Mouse (Mus musculus) embryonic facial prominence, embryonic 15.5 days (tissue): ENCODE measurements around the gene Nfya. TPM values are rescaled to one million over a fixed set of nuclear protein-coding genes. Genes with fewer than 3 reads are reported as not detected.

Source experiments
- ATAC-seq: fragments of 200-750 bp; cut with Nextera tagmentation; 2 replicates; pipeline ENCODE4 v1.8.0; 2017; ENCODE audit warnings: low read depth, moderate TSS enrichment; ENCODE audit not compliant: insufficient number of reproducible peaks, low FRiP score, low TSS enrichment
- H3K27ac ChIP-seq: fragments of 300-500 bp; sonication (generic); replicated peaks from 2 replicates; pipeline ENCODE4 v1.5.1; 2015; ENCODE audit warnings: mild to moderate bottlenecking, inconsistent platforms
- H3K27me3 ChIP-seq: fragments of 300-500 bp; sonication (generic); 2 replicates; pipeline ENCODE4 v1.6.1; 2015; ENCODE audit warnings: inconsistent platforms
- H3K36me3 ChIP-seq: fragments of 300-500 bp; sonication (generic); 2 replicates; pipeline ENCODE4 v1.6.1; 2015; ENCODE audit warnings: mild to moderate bottlenecking, inconsistent platforms
- H3K4me1 ChIP-seq: fragments of 300-500 bp; sonication (generic); 2 replicates; pipeline ENCODE4 v1.6.1; 2015; ENCODE audit warnings: inconsistent platforms
- H3K4me2 ChIP-seq: fragments of 300-500 bp; sonication (generic); replicated peaks from 2 replicates; pipeline ENCODE4 v1.6.1; 2015; ENCODE audit warnings: mild to moderate bottlenecking, inconsistent platforms
- H3K4me3 ChIP-seq: fragments of 300-500 bp; sonication (generic); replicated peaks from 2 replicates; pipeline ENCODE4 v1.5.1; 2015; ENCODE audit warnings: mild to moderate bottlenecking, inconsistent platforms
- H3K9ac ChIP-seq: fragments of 300-500 bp; sonication (generic); 2 replicates; pipeline ENCODE4 v1.6.1; 2015; ENCODE audit warnings: inconsistent platforms
- H3K9me3 ChIP-seq: fragments of 300-500 bp; sonication (generic); replicated peaks from 2 replicates; pipeline ENCODE4 v1.6.1; 2016; ENCODE audit warnings: inconsistent platforms
- WGBS: fragments of 180-500 bp; shearing (Covaris S2); methylation state at CpG from one replicate; pipeline ENCODE4 v1.1.7; 2015; 5-methylcytosine and 5-hydroxymethylcytosine counted together
- polyA plus RNA-seq: library from polyadenylated mRNA; unstranded; fragments of >200 nt; fragmentation: Nextera tagmentation; extraction: Ambion mirVana; gene quantifications from 2 replicates; pipeline ENCODE4 v1.2.1, GENCODE M21; 2015

The Nfya gene
- 14.2 TPM in 2 replicates for polyA plus RNA-seq

DNA sequence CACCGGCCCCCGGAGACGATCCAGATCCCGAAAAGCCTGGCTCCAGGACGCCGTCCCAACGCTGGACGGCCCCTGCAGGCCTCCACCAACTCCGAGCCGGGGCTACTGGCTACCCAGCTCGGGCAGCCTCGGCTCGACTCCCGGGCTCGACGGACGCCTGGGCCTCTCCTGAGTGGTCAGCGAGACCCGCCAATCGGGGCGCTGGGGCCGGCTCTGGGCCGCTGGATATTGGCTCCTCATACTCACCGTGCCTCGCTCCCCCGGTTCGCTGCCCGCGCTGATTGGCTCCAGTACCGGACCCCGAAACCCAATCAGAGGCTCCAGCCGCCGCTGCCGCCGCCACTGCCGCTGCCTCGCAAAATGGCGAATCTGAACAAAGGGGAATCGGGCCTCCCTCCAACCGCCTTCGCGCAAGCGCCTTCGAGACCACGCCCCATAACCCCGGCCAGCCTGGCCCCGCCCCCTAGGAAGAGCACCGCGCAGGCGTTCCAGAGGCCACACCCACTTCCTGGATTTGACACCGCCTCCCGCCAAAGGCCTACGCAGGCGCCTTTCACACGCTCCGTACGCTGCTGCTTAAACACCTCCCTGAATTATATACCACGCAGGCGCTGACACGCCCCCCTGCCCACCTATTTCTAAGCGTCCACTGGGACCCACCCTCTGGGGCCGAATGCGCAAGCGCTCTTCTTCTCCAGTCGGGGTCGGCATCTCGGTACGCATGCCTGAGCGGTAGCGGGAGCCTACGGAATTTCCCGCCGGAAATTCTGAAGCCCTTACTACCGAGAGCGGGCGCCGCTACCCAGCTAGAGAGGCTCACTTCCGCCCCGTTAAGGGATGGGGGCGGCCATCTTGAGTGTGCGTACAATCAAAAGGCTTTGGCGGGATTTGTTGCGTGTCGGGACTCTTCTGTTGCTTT is at the start of gene Nfya, which contains the start of gene Oard1:
TSS of gene Nfya (minus strand) at position 527 of the 919 bp plus-strand sequence.
TSS of gene Oard1 (plus strand) at position 635 of the 919 bp plus-strand sequence.
- H3K27me3 ChIP-seq = no peaks in the 10 kb centered on the region
- H3K4me1 ChIP-seq = peaks cover 24% of the 10 kb centered on the region
- H3K4me3 ChIP-seq = peak within 1 kb of the TSS; percentile 97
- WGBS = under 1% methylated on average over 84 of the region's 84 CpGs
- ATAC-seq = peak; percentile 98
- peak within 1 kb of the TSS; percentile 68 for H3K4me2 ChIP-seq
- peak within 1 kb of the TSS; percentile 100 for H3K27ac ChIP-seq
- peaks cover 10% of the 10 kb centered on the region for H3K36me3 ChIP-seq
- peak within 1 kb of the TSS; percentile 99 for H3K9ac ChIP-seq
- H3K9me3 ChIP-seq = no peaks in the 10 kb centered on the region

DNA sequence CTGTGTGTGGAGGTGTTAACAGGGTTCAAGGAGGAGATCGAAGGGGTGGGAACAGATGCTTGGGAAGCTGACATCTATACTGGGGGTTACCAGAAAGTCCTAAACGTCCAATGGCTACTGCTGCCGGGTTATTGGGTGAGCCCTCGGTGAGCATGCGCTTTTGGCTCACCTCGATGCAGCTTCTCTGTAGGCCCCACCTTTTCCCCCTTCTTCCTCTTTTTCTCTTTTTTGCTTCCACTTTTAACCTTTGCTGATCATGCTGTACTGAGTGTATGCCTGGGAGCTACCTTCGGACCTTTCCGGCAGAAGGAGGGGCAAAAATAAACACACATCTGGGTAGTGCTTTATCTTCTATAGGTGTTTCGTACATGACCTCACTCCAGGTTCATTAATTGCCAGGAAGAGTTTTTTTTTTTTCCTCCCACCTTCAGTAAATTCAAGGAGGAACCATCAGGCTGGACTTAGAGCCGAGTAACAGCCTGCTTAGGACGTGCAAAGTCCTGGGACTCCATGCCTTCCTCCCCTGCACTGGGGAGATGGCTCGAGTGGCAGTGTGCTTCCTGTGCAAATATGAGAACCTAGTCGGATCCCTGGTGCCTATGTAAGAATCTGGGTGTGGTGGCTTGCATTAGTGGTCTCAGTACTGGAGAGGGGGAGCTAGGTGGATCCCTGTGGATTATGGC is 48.4 kb upstream of the Nfya start:
- WGBS = 76% methylated on average over 13 of the region's 13 CpGs
- ATAC-seq = no peak
- Histone ChIP-seq H3K4me1 (no peaks in the 10 kb centered on the region), H3K9me3 (no peaks in the 10 kb centered on the region), H3K27ac (no peak overlapping the region), H3K36me3 (no peaks in the 10 kb centered on the region), H3K4me3 (no peak overlapping the region), H3K4me2 (no peak overlapping the region), H3K27me3 (no peaks in the 10 kb centered on the region), H3K9ac (no peak overlapping the region)

DNA sequence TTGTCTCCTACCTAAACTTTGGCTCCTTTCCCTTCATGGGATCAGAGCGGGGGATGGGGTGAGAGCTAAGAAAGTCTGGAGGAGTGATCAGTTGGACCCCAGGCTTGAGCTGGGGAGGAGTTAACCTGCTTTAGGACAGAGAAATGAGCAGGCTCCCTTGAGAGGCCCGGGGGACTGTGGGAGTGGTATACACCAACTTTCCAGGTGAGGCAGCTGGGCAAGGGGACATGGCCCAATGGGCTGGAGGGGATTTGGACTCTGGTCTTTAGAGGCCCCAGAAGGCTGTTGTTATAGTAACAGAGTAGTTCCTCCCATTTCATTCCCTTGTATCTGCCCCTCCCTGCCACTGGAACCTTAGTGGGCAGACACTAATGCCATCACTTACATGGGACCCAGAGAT is 46.2 kb upstream of the Nfya start:
- no peaks in the 10 kb centered on the region for H3K27me3 ChIP-seq
- no peak overlapping the region for H3K4me2 ChIP-seq
- 80% methylated on average over 2 of the region's 2 CpGs for WGBS
- H3K9me3 ChIP-seq = no peaks in the 10 kb centered on the region
- no peak overlapping the region for H3K27ac ChIP-seq
- H3K36me3 ChIP-seq = no peaks in the 10 kb centered on the region
- no peak for ATAC-seq
- no peaks in the 10 kb centered on the region for H3K4me1 ChIP-seq
- no peak overlapping the region for H3K9ac ChIP-seq
- H3K4me3 ChIP-seq = no peak overlapping the region

DNA sequence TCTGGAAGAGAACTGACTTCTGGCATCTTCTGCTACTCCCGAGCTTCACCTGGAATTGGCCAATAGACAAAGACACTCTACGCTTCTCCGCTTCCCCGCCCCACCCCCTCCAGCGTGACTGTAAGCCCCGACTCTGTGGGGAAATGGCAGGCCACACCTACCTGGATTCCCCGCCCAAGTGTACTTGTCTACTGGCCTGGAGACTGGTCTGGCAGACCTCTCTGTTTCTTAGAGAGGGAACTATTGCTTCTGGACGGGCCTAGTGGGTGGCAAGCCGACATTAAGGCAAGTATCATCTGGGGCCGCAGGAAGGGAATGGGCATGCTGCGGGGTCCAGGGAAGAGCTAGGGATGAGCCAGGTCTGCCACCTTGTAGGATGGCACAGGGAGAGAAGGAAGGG is 45.0 kb upstream of the Nfya start, which contains the start of gene Unc5cl:
TSS of gene Unc5cl (plus strand) at position 214 of the 400 bp plus-strand sequence.
- no peak; the same call in 1 of the 2 replicates for ATAC-seq
- H3K4me2 ChIP-seq = no peak within 1 kb of the TSS
- 48% methylated on average over 11 of the region's 11 CpGs for WGBS

DNA sequence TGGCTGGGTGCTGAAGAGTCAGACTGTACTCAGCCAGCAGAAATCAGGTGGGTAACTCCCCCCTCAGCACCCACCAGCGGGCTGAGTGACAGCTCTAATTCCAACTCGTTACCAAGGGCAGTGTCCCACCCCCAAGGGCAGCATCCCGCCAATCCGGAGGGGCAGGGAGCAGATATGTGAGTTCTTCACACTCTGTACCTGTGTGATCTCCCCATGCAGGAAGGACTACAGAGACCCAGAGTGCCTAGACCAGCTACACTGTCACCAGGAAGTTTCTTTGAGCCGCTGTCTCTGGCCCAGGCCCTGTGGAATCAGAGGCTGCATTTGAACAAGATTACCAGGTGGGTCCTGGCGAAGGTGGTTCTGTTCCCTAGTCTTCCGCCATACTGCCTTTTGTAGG is 44.5 kb upstream of the Nfya start:
- 50% methylated on average over 7 of the region's 7 CpGs for WGBS
- no peak for ATAC-seq

More for the DNA sequence above, 45.0 kb upstream of the Nfya start, which contains the start of gene Unc5cl:
- no peaks in the 10 kb centered on the region for H3K4me1 ChIP-seq
- no peak within 1 kb of the TSS for H3K9ac ChIP-seq
- no peak within 1 kb of the TSS for H3K4me3 ChIP-seq
- no peaks in the 10 kb centered on the region for H3K36me3 ChIP-seq
- no peaks in the 10 kb centered on the region for H3K9me3 ChIP-seq
- no peak within 1 kb of the TSS for H3K27ac ChIP-seq
- H3K27me3 ChIP-seq = no peaks in the 10 kb centered on the region

DNA sequence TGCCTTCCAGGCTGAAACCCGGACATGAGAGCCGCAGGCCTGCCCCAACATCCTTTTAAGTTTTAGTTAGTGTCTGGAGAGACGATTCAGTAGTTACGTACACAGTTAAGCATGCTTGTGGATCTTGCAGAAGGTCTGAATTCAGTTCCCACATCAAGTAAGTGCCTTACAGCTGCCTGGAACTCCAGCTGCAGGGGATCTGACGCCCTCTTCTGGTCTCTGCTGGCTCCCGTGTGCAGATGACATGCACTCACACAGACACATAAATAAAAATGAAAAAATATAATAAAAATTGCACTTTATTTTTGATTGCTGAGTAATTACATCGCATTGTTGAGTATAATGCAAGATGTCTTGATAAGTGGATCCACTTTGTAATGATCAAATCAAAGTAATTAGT is 43.8 kb upstream of the Nfya start:
- H3K4me3 ChIP-seq = no peak overlapping the region
- no peak overlapping the region for H3K9ac ChIP-seq
- H3K9me3 ChIP-seq = no peaks in the 10 kb centered on the region
- no peak overlapping the region for H3K27ac ChIP-seq
- H3K4me2 ChIP-seq = no peak overlapping the region
- ATAC-seq = no peak
- H3K36me3 ChIP-seq = no peaks in the 10 kb centered on the region
- no peaks in the 10 kb centered on the region for H3K27me3 ChIP-seq
- WGBS = 72% methylated on average over 7 of the region's 7 CpGs
- H3K4me1 ChIP-seq = no peaks in the 10 kb centered on the region

More for the DNA sequence above, 44.5 kb upstream of the Nfya start:
- no peaks in the 10 kb centered on the region for H3K36me3 ChIP-seq
- H3K27me3 ChIP-seq = no peaks in the 10 kb centered on the region
- no peak overlapping the region for H3K9ac ChIP-seq
- H3K27ac ChIP-seq = no peak overlapping the region
- H3K4me2 ChIP-seq = no peak overlapping the region
- H3K4me1 ChIP-seq = no peaks in the 10 kb centered on the region
- H3K9me3 ChIP-seq = no peaks in the 10 kb centered on the region
- no peak overlapping the region for H3K4me3 ChIP-seq

DNA sequence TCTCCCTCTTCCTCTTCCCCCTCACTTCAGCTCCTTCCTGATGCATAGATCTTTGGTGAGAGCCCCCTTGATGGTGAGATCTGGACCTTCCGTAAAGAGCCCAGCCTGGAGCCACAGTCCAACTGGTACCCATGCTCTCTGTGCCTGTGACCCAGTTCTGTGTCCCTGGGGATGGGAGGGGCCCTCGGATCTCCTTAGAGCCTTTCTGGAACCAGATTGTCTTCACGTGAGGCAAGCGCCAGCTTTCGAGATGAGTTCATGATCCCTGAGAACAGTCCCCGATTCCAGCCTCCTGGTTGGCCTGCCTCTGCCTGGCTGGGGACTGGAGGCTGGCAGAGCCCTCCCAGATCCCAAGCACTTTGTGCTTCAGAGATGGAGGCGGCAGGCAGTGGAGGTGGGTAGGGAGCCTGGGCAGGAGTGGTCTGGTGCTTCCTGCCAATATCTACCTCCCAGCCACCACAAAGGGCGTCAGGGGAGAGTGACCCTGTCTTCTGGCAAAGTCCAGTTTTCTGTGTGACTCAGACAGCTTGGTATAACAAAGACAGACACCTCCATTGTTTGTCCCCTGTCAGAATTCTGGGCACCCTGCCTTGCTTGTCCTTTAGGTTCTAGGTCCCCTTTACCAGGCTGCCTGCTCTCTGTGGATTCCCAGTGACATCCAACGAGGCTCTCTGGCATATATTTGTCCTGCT is 42.2 kb upstream of the Nfya start:
- no peak overlapping the region for H3K27ac ChIP-seq
- no peaks in the 10 kb centered on the region for H3K27me3 ChIP-seq
- H3K9me3 ChIP-seq = no peaks in the 10 kb centered on the region
- H3K36me3 ChIP-seq = no peaks in the 10 kb centered on the region
- H3K9ac ChIP-seq = no peak overlapping the region
- no peak overlapping the region for H3K4me2 ChIP-seq
- ATAC-seq = no peak
- WGBS = 66% methylated on average over 9 of the region's 9 CpGs
- H3K4me3 ChIP-seq = no peak overlapping the region
- H3K4me1 ChIP-seq = no peaks in the 10 kb centered on the region

DNA sequence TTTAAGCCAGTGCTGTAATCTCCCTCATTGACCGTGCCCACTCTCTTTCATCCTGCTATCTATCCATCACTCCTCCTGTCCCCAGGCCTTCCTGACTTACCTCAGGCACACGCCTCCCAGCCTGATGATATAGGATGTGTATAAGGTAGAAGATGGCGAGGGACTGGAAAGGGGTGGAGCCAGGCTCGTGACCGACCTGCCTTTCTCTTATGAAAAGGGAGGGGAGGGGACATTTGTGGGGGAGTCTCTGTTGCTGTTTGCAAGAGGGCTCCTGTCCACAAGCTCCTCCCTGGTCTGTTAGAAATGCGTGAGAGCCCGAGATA is 41.6 kb upstream of the Nfya start, which contains the start of gene Tspo2:
TSS of gene Tspo2 (minus strand) at position 170 of the 323 bp plus-strand sequence.
- Histone ChIP-seq H3K36me3 (no peaks in the 10 kb centered on the region), H3K4me3 (no peak within 1 kb of the TSS), H3K9ac (no peak within 1 kb of the TSS), H3K9me3 (no peaks in the 10 kb centered on the region), H3K4me2 (no peak within 1 kb of the TSS), H3K27me3 (no peaks in the 10 kb centered on the region), H3K4me1 (no peaks in the 10 kb centered on the region), H3K27ac (no peak within 1 kb of the TSS)
- WGBS = 58% methylated on average over 7 of the region's 7 CpGs
- ATAC-seq = no peak

DNA sequence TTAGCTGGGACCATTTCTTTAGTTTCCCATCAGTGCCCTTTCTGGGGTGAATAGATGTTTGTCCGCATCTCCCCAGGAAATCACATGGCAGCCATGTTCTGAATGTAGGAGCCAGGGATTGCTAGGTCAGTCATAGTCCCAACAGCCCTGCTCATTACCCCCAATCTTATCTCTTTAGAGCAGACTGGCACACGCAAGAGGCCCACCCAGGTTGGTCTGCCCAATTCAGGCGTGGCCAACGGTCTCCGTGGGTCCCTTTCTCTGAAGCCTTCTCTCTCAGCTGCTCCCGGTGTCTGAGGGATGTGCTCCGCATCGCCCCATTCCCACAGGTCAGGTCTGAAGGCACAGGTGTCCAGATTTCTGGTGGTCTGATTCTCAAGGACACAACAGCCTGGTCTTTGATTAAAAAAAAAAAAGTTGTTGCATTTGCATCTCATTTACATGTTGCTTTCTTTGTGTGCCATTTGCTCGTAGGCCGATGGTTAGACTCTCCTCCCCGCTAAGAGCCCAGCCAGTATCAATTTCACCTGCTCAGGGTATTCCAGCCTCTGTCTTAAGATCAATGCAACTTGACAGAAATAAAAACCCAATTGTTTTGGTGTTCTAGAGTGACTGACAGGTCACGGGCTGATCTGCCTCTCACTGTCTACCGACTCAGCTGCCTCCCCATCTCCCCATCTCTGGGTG is 41.1 kb upstream of the Nfya start:
- no peak overlapping the region for H3K4me3 ChIP-seq
- ATAC-seq = no peak
- 73% methylated on average over 13 of the region's 13 CpGs for WGBS
- no peaks in the 10 kb centered on the region for H3K27me3 ChIP-seq
- no peaks in the 10 kb centered on the region for H3K4me1 ChIP-seq
- no peaks in the 10 kb centered on the region for H3K36me3 ChIP-seq
- no peak overlapping the region for H3K27ac ChIP-seq
- H3K4me2 ChIP-seq = no peak overlapping the region
- H3K9me3 ChIP-seq = no peaks in the 10 kb centered on the region
- H3K9ac ChIP-seq = no peak overlapping the region

DNA sequence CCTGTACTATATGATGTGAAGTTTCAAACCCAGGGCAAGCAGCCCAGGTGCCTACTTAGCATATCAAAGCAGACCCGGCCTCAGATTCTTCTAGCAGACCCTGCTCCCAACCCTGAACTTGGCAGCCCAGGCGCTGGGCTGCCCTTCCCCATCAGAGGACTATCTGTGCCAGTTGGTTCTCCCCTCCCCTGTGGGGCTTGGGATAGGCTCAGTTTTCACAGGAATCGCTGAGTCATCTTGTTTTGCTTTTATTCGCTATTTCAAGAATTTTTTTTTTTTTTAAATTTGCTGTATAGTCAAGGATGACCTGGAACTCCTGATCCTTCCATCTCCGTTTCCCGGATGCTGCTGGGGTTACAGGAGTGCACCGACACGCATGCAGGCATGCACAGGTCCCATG is 38.0 kb upstream of the Nfya start:
- no peak overlapping the region for H3K4me2 ChIP-seq
- H3K9ac ChIP-seq = no peak overlapping the region
- ATAC-seq = no peak
- no peaks in the 10 kb centered on the region for H3K36me3 ChIP-seq
- no peak overlapping the region for H3K4me3 ChIP-seq
- 63% methylated on average over 8 of the region's 8 CpGs for WGBS
- H3K4me1 ChIP-seq = no peaks in the 10 kb centered on the region
- no peaks in the 10 kb centered on the region for H3K9me3 ChIP-seq
- H3K27ac ChIP-seq = no peak overlapping the region
- no peaks in the 10 kb centered on the region for H3K27me3 ChIP-seq
